9 mouse cellular contexts compared by ENCODE assay signal in genomic region chr2:34519525-34519924, GRCm38 (mm10).
A peak's percentile ranks its signal among the peaks of the same experiment; 100 is the strongest.
DNase-seq lines count a peak whose midpoint lies in the region; ATAC-seq and TF ChIP-seq lines count a peak whose summit lies in the region.
"Had no signal": no experiment of that assay in that cellular context is flagged by ENCODE, and none has a peak within 500 bp of the region (broad histone marks: within the 10 kb centered on the region; RNA-seq: fewer than 3 reads in every experiment).

No protein-coding gene starts in this region.

- intact Hi-C loops in left cerebral cortex, postnatal 10 days (cut with DNase I) = loop anchor here (10.0 kb wide), 1 partner anchor 545 kb away; no protein-coding TSS in a partner anchor

- WGBS in hindbrain, embryonic 10.5 days = 49% methylated on average over 6 of the region's 6 CpGs
- WGBS in hindbrain, embryonic 14.5 days = 41% methylated on average over 6 of the region's 6 CpGs
- 44% methylated on average over 6 of the region's 6 CpGs for WGBS in midbrain, postnatal 0 days

- H3K9me3 ChIP-seq in hindbrain, embryonic 10.5 days = no peaks in the 10 kb centered on the region
- H3K9me3 ChIP-seq in hindbrain, embryonic 14.5 days (ENCODE audit: control insufficient read depth, low read length) = no peaks in the 10 kb centered on the region
- H3K9me3 ChIP-seq in ES-Bruce4 (replicated peaks; ENCODE audit: control insufficient read depth, insufficient read depth, low read length, poor library complexity, severe bottlenecking) = no peaks in the 10 kb centered on the region
- no peaks in the 10 kb centered on the region for H3K9me3 ChIP-seq in midbrain, postnatal 0 days (ENCODE audit: low read length)
- H3K9me3 ChIP-seq: embryonic facial prominence, embryonic 12.5 days had no signal

- TF ChIP-seq EP300 in ES-Bruce4 (IDR thresholded peaks at IDR 0.05; ENCODE audit: insufficient read depth, low read depth, low read length) = no peak

- H3K4me1 ChIP-seq in hindbrain, embryonic 10.5 days (replicated peaks) = no peaks in the 10 kb centered on the region
- H3K4me1 ChIP-seq in hindbrain, embryonic 14.5 days (replicated peaks; ENCODE audit: control insufficient read depth, insufficient read depth, low read length) = no peaks in the 10 kb centered on the region
- H3K4me1 ChIP-seq in ES-Bruce4 (ENCODE audit: control insufficient read depth, insufficient read depth, low read length) = no peaks in the 10 kb centered on the region
- no peaks in the 10 kb centered on the region for H3K4me1 ChIP-seq in midbrain, postnatal 0 days (ENCODE audit: insufficient read depth, low read length)
- H3K4me1 ChIP-seq: embryonic facial prominence, embryonic 12.5 days had no signal

- TF ChIP-seq POLR2A in ES-Bruce4 (IDR thresholded peaks at IDR 0.05; ENCODE audit: insufficient read depth, low read length) = no peak

- H3K27ac ChIP-seq in hindbrain, embryonic 10.5 days = no peak overlapping the region
- H3K27ac ChIP-seq in hindbrain, embryonic 14.5 days = no peak overlapping the region
- no peak overlapping the region for H3K27ac ChIP-seq in ES-Bruce4 (ENCODE audit: insufficient read depth, low read length)
- H3K27ac ChIP-seq in midbrain, postnatal 0 days (ENCODE audit: low read depth, low read length) = no peak overlapping the region
- H3K27ac ChIP-seq: embryonic facial prominence, embryonic 12.5 days had no signal

- no peak overlapping the region for H3K4me2 ChIP-seq in hindbrain, embryonic 14.5 days (replicated peaks)
- no peak overlapping the region for H3K4me2 ChIP-seq in midbrain, postnatal 0 days (ENCODE audit: low read depth, low read length, poor library complexity, severe bottlenecking)
- H3K4me2 ChIP-seq: embryonic facial prominence, embryonic 12.5 days had no signal

- H3K4me3 ChIP-seq in hindbrain, embryonic 10.5 days = no peak overlapping the region
- H3K4me3 ChIP-seq in hindbrain, embryonic 14.5 days (replicated peaks; ENCODE audit: low read length) = no peak overlapping the region
- H3K4me3 ChIP-seq in ES-Bruce4 (ENCODE audit: low read depth, low read length) = no peak overlapping the region
- H3K4me3 ChIP-seq in midbrain, postnatal 0 days (ENCODE audit: low read depth, low read length) = no peak overlapping the region
- H3K4me3 ChIP-seq: embryonic facial prominence, embryonic 12.5 days had no signal

- TF ChIP-seq CTCF in ES-Bruce4 (IDR thresholded peaks at IDR 0.05; ENCODE audit: low read depth, low read length) = peak; percentile 28
- TF ChIP-seq CTCF in midbrain, postnatal 0 days (IDR thresholded peaks at IDR 0.05) = peak; percentile 76

- DNase-seq in hindbrain, embryonic 10.5 days (ENCODE audit: low spot score) = peak; percentile 39
- DNase-seq in hindbrain, embryonic 14.5 days (ENCODE audit: low spot score) = no peak
- DNase-seq in adrenal gland, postnatal 14 days = peak; percentile 79
- DNase-seq in frontal cortex, postnatal 36 days (ENCODE audit: low spot score in 2 of 2) = peak; percentile 40 to 60
- DNase-seq in left cerebral cortex, postnatal 10 days (ENCODE audit: extremely low spot score in 1 of 2, low spot score in 2 of 2) = peak; percentile 28 to 43
- DNase-seq in midbrain, postnatal 0 days (ENCODE audit: low spot score) = peak; percentile 58

- no peak for ATAC-seq in hindbrain, embryonic 14.5 days (ENCODE audit: low FRiP score)
- ATAC-seq in midbrain, postnatal 0 days (ENCODE audit: low FRiP score) = no peak
- ATAC-seq in granulocyte monocyte progenitor cell, adult 5-6 weeks (replicated peaks; ENCODE audit: poor library complexity, severe bottlenecking) = no peak; the same call in 1 of the 2 replicates

- peaks cover 3% of the 10 kb centered on the region; the same call in 1 of the 2 replicates for H3K36me3 ChIP-seq in hindbrain, embryonic 10.5 days
- H3K36me3 ChIP-seq in hindbrain, embryonic 14.5 days (replicated peaks; ENCODE audit: control insufficient read depth, insufficient read depth) = no peaks in the 10 kb centered on the region
- no peaks in the 10 kb centered on the region; the same call in 1 of the 2 replicates for H3K36me3 ChIP-seq in ES-Bruce4 (ENCODE audit: control insufficient read depth, insufficient read depth, low read length, poor library complexity, severe bottlenecking)
- H3K36me3 ChIP-seq in midbrain, postnatal 0 days (ENCODE audit: insufficient read depth, low read length) = no peaks in the 10 kb centered on the region
- H3K36me3 ChIP-seq: embryonic facial prominence, embryonic 12.5 days had no signal

- H3K27me3 ChIP-seq in hindbrain, embryonic 10.5 days (ENCODE audit: insufficient read depth, poor library complexity, severe bottlenecking) = no peaks in the 10 kb centered on the region
- no peaks in the 10 kb centered on the region for H3K27me3 ChIP-seq in hindbrain, embryonic 14.5 days (ENCODE audit: control insufficient read depth, insufficient read depth, low read length)
- H3K27me3 ChIP-seq in ES-Bruce4 (ENCODE audit: control insufficient read depth, insufficient read depth, low read length, poor library complexity, severe bottlenecking) = no peaks in the 10 kb centered on the region
- no peaks in the 10 kb centered on the region for H3K27me3 ChIP-seq in midbrain, postnatal 0 days (ENCODE audit: insufficient read depth, low read length)
- H3K27me3 ChIP-seq: embryonic facial prominence, embryonic 12.5 days had no signal

- H3K9ac ChIP-seq in hindbrain, embryonic 14.5 days = no peak overlapping the region
- H3K9ac ChIP-seq in ES-Bruce4 (ENCODE audit: low read depth, poor library complexity, severe bottlenecking) = no peak overlapping the region
- H3K9ac ChIP-seq in midbrain, postnatal 0 days (replicated peaks; ENCODE audit: low read length, poor library complexity, severe bottlenecking) = no peak overlapping the region
- H3K9ac ChIP-seq: embryonic facial prominence, embryonic 12.5 days had no signal
